Mouse (Mus musculus): ENCODE measurements at regions not wholly inside any gene's neighbourhood (a gene's known extent, or its start where the extent isn't known, plus 50 kb on each side); places are given as distances from the start of the nearest gene placed in this dataset.

DNA sequence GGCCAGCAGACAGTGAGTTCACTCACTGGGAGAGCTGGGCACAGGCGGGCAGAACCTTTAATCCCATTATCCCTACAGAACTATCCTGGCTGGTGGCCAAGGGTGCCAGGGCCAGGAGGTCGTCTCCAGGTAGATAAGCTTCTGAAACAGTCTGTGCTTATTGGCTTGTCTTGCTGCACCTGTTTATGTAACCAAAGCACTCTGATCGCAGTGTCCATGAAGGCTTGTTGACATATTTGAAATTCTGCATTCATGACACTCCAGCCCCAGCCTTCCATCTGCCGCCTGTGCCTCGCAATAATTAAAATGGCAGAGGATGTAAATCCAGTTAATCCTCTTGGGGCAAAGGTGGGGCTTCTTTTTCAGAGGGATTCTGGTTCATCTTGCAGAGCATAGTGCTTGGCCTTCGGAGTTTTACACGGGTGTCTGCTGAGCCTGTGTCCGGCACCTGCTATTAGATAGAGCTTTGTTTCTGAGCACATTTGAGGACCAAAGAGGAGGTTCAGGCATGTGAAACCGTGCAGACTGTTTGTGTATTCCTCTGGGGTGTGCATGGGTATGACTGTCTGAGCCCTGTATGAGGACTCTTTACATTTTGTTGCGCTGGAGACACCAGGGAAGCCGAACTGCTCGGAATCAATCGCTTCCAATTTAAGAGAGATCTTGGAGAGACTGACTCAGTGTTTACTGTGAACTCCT is 197.6 kb downstream of the Xxylt1 start:
- TF ChIP-seq CTCF (IDR thresholded peaks at IDR 0.05; ENCODE audit: control insufficient read depth, insufficient read depth, insufficient read length) (no peak), USF1 (IDR thresholded peaks at IDR 0.05; ENCODE audit: low read depth) (no peak)

Measured in C2C12 (cell line).